Mouse (Mus musculus) neutrophil, adult 5-6 weeks (primary cell): ENCODE results near the gene Nudt22. TPM values are rescaled to one million over a fixed set of nuclear protein-coding genes. Genes with fewer than 3 reads are reported as not detected.
"Not testable (repeated sequence)": the region's sequence is repeated elsewhere in the genome, so short reads cannot be mapped to it uniquely, and the experiment has no call there.

Source experiments
- ATAC-seq: fragments of 151-379, 151-347 bp; 2 replicates; pipeline ENCODE4 v1.8.0; 2017; ENCODE audit warnings: mild to moderate bottlenecking, moderate TSS enrichment; ENCODE audit not compliant: insufficient number of reproducible peaks, poor library complexity, low FRiP score, severe bottlenecking; ENCODE audit errors: extremely low read depth
- total RNA-seq: library from RNA; stranded (forward); fragments of 200-1000 nt; gene quantifications from 2 replicates; pipeline ENCODE4 v1.2.3, GENCODE M21; 2017

Nudt22 gene
- total RNA-seq, 1 experiment from 2014 or later = 5.0 TPM

GRCm38 (mm10) chr19:6999360-7000063 is 3.6 kb upstream of the Nudt22 start:
- ATAC-seq = no peak

- ATAC-seq = no peak
Measured at GRCm38 (mm10) chr19:6997721-6998290, 1.9 kb upstream of the Nudt22 start.

GRCm38 (mm10) chr19:6995255-6995991 is 494 bp downstream of the Nudt22 start:
- no peak for ATAC-seq

- no peak for ATAC-seq
Measured at GRCm38 (mm10) chr19:6994489-6994888, 1.4 kb downstream of the Nudt22 start.

- ATAC-seq = no peak
Measured at GRCm38 (mm10) chr19:6994002-6994401, 1.9 kb downstream of the Nudt22 start.

- ATAC-seq = no peak
Measured at GRCm38 (mm10) chr19:6993011-6993770, 2.7 kb downstream of the Nudt22 start.

- peak; percentile 94 for ATAC-seq
Measured at GRCm38 (mm10) chr19:6992011-6992858, 3.7 kb downstream of the Nudt22 start, which contains the start of gene Dnajc4. Gene Dnajc4 (minus strand): TSS chr19:6992572.

GRCm38 (mm10) chr19:6991166-6991565 is 4.8 kb downstream of the Nudt22 start:
- not testable (repeated sequence) for ATAC-seq

- ATAC-seq = no peak
Measured at GRCm38 (mm10) chr19:6990712-6991111, 5.2 kb downstream of the Nudt22 start.

- ATAC-seq = no peak
Measured at GRCm38 (mm10) chr19:6989251-6989650, 6.7 kb downstream of the Nudt22 start.

- ATAC-seq = no peak
Measured at GRCm38 (mm10) chr19:6987904-6988285, 8.0 kb downstream of the Nudt22 start.

- ATAC-seq = no peak
Measured at GRCm38 (mm10) chr19:6987061-6987903, 8.6 kb downstream of the Nudt22 start, which contains the start of gene Vegfb. Gene Vegfb (minus strand): TSS chr19:6987651.

GRCm38 (mm10) chr19:6985951-6986708 is 9.8 kb downstream of the Nudt22 start:
- ATAC-seq = no peak

- no peak for ATAC-seq
Measured at GRCm38 (mm10) chr19:6985300-6985699, 10.6 kb downstream of the Nudt22 start.

GRCm38 (mm10) chr19:6983621-6984020 is 12.3 kb downstream of the Nudt22 start:
- ATAC-seq = no peak

- ATAC-seq = no peak
Measured at GRCm38 (mm10) chr19:6981465-6981864, 14.5 kb downstream of the Nudt22 start.
